Mouse (Mus musculus) frontal cortex, postnatal 25 days (tissue): ENCODE measurements at regions not wholly inside any gene's neighbourhood (a gene's known extent, or its start where the extent isn't known, plus 50 kb on each side); places are given as distances from the start of the nearest gene placed in this dataset.

Source experiments
- DNase-seq, 2 experiments: peaks; one replicate each; pipeline ENCODE4 v3.0.0; 2022; ENCODE audit warnings: low spot score in 2 of 2

DNA sequence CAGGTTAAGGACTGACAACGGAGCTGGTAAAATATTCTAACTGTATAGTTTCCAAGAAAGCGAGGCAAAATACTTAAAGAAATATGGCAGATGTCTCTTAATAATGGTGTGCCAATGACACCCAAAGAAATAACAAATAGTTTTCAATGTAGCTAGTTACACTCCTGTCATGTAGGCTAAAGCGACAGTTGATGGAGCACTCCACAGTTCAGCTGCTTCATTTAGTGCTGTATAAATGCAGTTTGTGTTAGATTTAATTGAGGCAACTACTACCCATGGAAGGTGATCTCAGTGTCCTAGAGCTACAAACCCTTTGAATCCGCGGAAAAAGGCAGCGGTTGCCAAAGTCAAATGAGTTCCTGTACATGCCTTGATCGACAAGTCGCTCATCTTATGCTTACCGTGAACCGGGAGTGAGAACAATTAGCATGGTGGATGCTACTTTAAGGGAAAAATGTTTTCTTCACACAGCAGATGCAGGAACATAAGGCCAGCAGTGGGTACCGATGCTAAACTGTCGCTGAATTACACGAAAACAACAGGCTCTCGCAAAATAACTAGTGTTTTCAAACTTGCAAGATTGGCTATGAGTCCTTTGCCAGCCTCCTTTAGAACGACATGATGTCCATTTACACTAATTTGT is 961.4 kb downstream of the Mat2b start:
- no peak for DNase-seq

DNA sequence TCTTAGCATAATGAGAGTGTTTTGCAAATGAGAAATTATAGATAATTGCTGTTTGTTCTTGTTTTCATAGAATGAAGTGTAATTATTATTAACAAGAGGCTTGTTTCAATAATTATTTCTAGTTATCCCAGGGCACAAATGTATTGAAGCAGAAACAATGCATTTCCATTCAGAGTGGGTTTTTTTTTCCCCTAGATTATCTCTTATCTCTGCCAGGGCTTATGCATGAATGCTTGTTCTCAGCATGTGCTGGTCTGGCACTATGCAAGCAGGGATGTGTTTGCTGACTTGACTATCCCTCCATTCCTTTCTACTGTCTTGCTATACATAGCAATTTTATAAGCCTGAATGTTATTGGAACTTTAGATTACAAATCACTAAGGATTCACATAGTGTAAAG is 971.4 kb downstream of the Mat2b start:
- DNase-seq = no peak

DNA sequence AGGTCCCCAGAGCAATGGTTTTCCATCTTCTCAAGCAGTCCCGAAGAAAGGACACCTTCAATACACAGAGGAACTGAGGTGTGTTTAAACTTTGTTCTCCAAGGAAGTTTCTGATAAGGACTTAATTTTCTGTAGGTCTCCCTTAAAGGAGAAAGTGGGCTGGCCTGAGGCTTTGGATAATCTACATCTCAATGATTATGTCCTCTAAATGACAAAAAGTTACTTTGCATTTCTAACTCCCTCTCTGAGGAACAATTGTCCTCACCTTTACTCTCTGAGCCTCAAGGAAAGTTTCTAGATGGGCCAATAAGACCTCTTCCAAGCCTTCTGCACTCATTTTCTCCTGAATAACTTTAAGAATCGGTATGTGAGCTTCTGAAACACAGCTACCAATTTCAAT is 1016.5 kb downstream of the Mat2b start:
- no peak for DNase-seq

DNA sequence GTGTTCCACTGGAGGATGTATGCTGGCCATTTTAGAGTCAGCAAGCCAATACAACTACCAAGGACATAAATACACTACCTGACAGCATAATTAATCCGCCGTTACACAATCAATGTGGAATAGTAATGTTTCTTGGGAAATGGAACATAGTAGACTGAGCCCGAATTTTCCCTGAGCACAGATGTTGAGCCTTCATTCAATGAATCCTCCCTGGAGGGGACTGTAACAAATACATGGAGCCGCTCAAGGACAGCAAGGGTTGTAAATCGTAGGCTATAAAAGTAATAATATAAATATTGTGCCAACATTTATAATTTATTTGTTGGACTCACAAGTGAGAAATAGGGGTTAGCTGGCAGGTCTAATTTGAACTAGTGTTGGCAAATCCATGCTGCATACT is 1041.4 kb downstream of the Mat2b start:
- DNase-seq = no peak

- DNase-seq = no peak
These were observed 1075.6 kb downstream of the Mat2b start for GRCm38 (mm10) chr11:39619356-39619755.

DNA sequence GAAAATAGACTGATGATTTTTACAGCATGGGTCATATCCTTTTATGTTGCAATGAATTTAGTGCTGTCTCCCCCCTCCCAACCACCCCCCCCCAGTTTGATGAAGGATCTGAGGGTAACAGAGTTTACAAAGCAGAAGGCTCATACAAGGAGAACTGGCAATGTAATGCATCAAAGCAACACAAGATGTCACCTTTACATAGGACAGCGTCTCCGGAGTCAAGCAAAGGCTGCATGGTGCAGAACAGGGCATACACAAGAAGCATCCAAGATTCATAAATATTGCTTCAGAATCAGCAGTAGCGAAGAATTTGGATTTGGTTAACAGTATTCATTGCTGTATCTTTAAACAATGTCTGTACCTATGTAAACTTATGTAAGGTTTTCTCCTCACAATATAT is 1079.2 kb downstream of the Mat2b start:
- DNase-seq = no peak

- no peak for DNase-seq
These were observed 1098.5 kb downstream of the Mat2b start for GRCm38 (mm10) chr11:39596479-39596878.

- DNase-seq = peak; percentile 44 to 64
These were observed 1106.2 kb downstream of the Mat2b start for GRCm38 (mm10) chr11:39588641-39589385.

- DNase-seq = no peak
These were observed 1136.7 kb downstream of the Mat2b start for GRCm38 (mm10) chr11:39558287-39558686.

DNA sequence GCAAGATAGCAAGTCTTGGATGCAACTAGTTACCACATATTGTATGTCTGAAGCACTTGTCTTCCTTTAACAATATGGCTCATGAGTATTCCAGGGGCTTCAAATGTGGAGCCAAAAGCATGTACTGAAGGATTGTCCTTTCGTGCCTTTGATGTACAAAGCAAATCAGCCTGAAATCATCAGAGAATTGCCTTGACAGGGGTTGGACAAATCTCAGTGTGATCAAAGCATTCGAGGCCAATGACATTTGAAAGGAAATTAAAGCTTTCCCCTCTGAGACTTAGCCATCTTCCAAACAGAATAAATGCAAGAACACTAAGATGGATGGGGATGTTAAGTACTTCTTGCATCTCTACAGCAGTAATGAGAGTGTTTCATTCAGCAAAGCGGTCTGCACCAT is 1144.9 kb downstream of the Mat2b start:
- DNase-seq = no peak

DNA sequence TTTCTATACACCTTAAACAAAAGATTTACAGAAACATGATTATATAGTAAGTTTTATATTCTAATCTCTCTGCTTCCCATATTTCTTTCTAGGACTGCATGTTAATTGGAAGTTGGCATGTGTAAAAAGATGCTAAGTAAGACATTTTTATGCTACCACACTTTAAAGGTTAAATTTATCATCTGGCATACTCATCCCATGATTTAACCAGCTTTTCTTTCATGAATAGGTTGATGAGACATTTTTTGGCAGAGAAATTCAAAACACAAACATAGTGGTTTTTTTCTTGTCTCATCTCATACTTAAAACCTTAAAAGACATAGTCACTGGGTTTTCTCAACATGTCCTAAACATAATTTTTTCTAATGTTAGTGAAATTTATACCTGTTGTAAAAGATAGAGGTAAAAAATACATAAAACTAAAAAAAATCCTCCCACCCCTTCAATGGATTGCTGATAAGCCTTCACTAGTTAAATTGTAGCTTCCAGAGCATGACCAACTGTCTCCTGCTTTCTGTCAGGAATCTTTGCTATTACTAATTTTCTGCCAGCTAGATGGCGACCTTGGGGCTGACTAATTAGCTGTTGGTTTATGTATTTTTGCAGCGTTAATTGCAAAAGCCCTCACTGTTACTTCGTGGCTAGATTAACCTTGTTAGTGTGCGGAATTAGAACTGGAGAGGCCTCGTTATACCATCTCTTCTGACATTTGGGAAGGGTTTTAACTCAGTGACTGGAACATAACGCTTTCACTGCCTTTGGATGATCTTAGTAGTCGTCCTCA is 1169.9 kb downstream of the Mat2b start:
- DNase-seq = no peak

DNA sequence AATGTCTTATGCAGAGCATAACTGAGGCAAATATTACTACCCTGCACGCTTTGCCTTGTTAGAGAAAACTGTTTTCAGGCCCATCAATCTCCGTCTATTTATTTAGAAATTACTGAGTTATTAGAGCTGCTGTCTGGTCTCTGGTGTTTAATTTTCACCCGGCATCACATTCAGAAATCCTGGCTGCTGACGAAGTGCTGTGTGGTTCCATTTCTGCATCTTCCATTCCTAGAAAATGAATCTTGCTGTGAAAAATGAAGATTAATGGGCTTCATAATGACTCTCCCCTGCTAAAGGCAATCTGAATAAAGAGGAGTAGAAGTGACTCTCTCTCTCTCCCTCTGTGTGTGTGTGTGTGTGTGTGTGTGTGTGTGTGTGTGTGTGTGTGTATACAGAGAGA is 1199.8 kb downstream of the Mat2b start:
- DNase-seq = no peak

GRCm38 (mm10) chr11:39477136-39477535 is 1217.9 kb downstream of the Mat2b start:
- no peak for DNase-seq

DNA sequence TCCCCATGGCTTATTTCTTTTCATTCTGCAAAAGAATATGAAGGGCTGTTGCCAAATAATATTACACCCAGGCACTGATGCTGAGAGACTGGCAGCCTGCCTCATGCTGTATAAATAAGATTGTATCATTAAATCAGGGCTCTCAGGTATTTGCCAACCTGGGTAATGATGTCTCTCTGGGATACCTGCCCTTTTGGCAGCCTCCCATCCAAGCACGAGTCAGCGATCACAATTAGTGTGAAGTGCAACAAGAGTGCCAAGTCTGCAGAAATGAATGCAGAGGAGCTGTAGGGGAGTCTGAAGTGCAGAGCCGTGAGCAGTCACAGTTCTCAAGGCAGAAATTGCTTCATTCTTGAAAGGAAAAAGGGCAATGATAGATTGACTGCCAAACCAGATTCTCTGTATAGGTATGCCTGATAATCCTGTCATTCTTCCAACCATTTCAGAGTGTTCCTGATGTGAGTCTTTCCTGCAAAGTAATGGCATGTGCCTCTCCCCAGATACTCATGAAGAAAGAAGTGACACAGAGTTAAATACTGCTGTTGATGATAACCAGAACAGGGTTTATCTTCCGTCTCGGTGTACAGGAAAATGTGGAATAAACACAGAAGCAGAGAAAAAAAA is 1241.6 kb downstream of the Mat2b start:
- DNase-seq = no peak

GRCm38 (mm10) chr11:39446374-39446773 is 1248.6 kb downstream of the Mat2b start:
- no peak for DNase-seq

DNA sequence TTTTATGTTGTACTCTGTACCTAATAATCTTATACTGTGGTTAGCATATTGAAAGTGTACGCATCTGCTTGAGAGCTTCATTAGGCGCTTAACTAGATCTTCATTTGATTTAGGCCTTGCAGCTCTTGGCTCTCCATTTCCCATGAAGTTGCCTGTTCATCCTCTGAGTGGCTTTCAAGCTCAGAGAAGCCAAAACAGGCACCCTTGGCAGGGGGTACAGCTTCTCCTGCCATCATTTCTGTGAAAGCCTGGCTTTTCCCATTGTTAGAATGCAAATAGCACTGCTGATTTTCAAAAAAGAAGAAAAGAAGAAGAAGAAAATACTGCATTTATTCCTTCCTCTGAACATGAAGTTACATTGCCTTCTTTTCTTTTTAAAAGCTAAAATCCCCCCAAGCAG is 1283.3 kb downstream of the Mat2b start:
- no peak for DNase-seq

- no peak for DNase-seq
These were observed 1283.8 kb downstream of the Mat2b start for GRCm38 (mm10) chr11:39411182-39411581.

DNA sequence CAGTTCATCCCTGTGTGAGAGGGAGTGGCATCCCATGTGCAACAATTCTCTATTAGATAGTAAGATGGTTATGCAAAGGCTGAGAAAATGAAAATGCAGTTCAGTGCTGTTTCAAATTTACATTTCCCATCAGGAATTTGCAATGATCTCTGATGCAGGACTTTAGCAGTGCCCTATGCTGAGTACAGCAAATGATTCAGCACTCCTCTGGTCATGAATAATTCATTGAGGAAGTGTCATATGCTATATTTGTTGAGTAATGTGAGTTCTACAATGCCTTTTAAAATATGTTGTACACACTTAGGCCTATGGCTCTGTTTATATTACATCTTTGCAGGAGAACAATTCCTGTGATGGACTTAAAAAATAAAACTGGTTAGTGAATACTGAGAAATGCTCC is 1330.2 kb downstream of the Mat2b start:
- no peak for DNase-seq

DNA sequence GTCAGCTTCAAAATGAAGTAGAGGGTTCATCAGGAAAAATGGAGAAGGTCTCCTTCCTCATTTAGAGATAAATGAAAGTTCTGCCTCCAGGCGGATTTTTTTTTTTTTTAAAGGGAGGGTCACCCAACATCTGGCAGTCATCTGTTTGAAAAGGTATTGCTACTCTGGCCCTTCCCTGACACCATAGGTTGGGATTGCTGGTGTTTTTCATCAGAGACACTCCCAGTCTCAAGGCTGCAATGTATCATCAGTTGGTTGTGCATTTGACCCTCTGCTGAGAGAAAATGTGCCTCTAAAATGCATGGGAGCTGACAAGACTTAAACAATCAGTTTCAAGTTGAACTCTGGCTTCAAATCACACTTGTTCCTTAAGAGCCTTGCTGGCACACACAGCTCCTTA is 1344.4 kb downstream of the Mat2b start:
- DNase-seq = no peak
